Mouse (Mus musculus): ENCODE results near the gene Iqsec2. TPM values are rescaled to one million over a fixed set of nuclear protein-coding genes. Genes with fewer than 3 reads are reported as not detected.

Iqsec2 gene
- polyA plus RNA-seq, 1 experiment from 2014 or later, result 7.3 TPM

DNA sequence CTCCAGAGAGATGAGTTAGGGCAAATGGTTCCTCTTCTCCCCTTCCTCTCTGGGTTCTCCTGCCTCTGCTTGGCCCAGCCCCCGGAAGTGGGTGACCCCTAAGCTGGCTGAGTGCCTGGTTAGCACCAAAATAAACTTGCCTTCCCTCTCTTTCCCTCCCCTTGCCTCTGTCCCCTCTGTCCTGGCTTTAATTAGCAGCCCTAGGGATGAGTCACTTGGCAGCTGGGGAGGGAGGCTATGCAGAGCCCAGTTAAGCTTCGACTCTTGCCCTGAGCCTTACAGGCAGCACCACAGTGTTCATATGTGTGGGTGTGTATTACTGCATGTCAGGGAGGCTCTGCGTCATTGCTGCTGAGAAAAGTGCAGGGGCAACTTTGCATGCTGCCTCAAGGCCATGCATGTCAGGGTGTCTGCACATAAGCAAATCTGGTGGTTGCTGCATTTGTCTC is 28.4 kb downstream of the Iqsec2 start:
- H3K9me3 ChIP-seq (ENCODE audit: control insufficient read depth), result no peaks in the 10 kb centered on the region
- no peak overlapping the region for H3K9ac ChIP-seq (ENCODE audit: low read depth, low read length)
- no peak for TF ChIP-seq CTCF (IDR thresholded peaks at IDR 0.05; ENCODE audit: low read depth)
- 32% methylated on average over 3 of the region's 3 CpGs for WGBS
- no peak for ATAC-seq
- no peaks in the 10 kb centered on the region for H3K4me1 ChIP-seq (replicated peaks; ENCODE audit: control insufficient read depth, insufficient read depth, low read length)
- no peak overlapping the region for H3K4me2 ChIP-seq (replicated peaks; ENCODE audit: low read depth)
- H3K27ac ChIP-seq (ENCODE audit: low read depth, low read length), result no peak overlapping the region
- H3K36me3 ChIP-seq (ENCODE audit: control insufficient read depth, insufficient read depth), result no peaks in the 10 kb centered on the region
- H3K4me3 ChIP-seq (ENCODE audit: low read depth, low read length), result no peak overlapping the region
- no peaks in the 10 kb centered on the region; the same call in 1 of the 2 replicates for H3K27me3 ChIP-seq (replicated peaks; ENCODE audit: control insufficient read depth, insufficient read depth, low read length)

DNA sequence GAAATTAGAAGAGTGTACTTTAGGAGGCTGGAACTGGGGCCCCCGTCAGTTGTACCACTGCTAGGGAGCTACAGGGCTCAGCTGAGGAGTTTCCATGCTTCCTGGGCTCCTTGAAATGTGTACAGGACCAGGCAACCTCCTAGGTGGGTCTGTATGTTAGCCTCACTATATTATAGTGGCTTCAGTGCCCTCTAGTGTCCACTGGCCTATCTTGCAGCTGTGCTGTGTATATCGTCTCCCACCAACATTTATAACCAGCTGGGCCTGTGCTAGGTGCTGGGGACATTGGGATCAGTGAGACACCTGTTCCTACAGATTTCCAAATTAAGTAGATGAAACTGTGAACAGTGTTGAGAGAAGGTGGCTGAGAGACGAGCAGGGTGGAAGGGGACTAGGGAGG is 31.2 kb downstream of the Iqsec2 start:
- TF ChIP-seq CTCF (IDR thresholded peaks at IDR 0.05; ENCODE audit: low read depth), result peak; percentile 73
- Histone ChIP-seq H3K9ac (ENCODE audit: low read depth, low read length) (no peak overlapping the region), H3K4me3 (ENCODE audit: low read depth, low read length) (no peak overlapping the region), H3K27me3 (replicated peaks; ENCODE audit: control insufficient read depth, insufficient read depth, low read length) (no peaks in the 10 kb centered on the region), H3K36me3 (ENCODE audit: control insufficient read depth, insufficient read depth) (no peaks in the 10 kb centered on the region), H3K4me2 (replicated peaks; ENCODE audit: low read depth) (no peak overlapping the region), H3K9me3 (ENCODE audit: control insufficient read depth) (no peaks in the 10 kb centered on the region), H3K4me1 (replicated peaks; ENCODE audit: control insufficient read depth, insufficient read depth, low read length) (0 out of 2 replicates have a peak, but pooled peaks cover 4% of the 10 kb centered on the region), H3K27ac (ENCODE audit: low read depth, low read length) (no peak overlapping the region)
- peak; percentile 45; the same call in 1 of the 2 replicates for ATAC-seq
- 30% methylated on average over 3 of the region's 3 CpGs for WGBS

DNA sequence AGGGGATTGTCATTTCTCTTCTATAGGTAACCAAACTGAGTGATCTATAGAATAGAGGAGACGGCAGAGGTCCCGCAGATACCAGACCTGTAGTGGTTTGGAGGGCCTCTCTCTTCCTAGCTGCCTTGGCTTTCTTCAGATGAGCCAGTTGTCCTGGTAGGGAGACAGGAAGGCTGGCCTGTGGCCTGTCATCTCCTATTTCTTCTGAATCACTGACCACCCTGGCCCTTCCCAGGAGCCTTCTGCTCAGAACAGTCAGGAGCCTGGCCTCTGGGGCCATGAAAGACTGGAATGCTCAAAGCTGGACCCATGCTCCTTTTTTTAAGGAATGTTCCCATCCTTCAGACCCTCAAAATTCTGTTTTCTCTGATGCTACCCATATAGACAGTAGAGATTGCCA is 33.8 kb downstream of the Iqsec2 start:
- no peak for ATAC-seq
- no peak for TF ChIP-seq CTCF (IDR thresholded peaks at IDR 0.05; ENCODE audit: low read depth)
- H3K27ac ChIP-seq (ENCODE audit: low read depth, low read length), result no peak overlapping the region
- 100% methylated on average over 2 of the region's 2 CpGs for WGBS
- H3K36me3 ChIP-seq (ENCODE audit: control insufficient read depth, insufficient read depth), result no peaks in the 10 kb centered on the region
- no peak overlapping the region for H3K9ac ChIP-seq (ENCODE audit: low read depth, low read length)
- no peaks in the 10 kb centered on the region for H3K9me3 ChIP-seq (ENCODE audit: control insufficient read depth)
- H3K4me1 ChIP-seq (replicated peaks; ENCODE audit: control insufficient read depth, insufficient read depth, low read length), result 0 out of 2 replicates have a peak, but pooled peaks cover 4% of the 10 kb centered on the region
- no peak overlapping the region for H3K4me2 ChIP-seq (replicated peaks; ENCODE audit: low read depth)
- no peaks in the 10 kb centered on the region for H3K27me3 ChIP-seq (replicated peaks; ENCODE audit: control insufficient read depth, insufficient read depth, low read length)
- no peak overlapping the region for H3K4me3 ChIP-seq (ENCODE audit: low read depth, low read length)

DNA sequence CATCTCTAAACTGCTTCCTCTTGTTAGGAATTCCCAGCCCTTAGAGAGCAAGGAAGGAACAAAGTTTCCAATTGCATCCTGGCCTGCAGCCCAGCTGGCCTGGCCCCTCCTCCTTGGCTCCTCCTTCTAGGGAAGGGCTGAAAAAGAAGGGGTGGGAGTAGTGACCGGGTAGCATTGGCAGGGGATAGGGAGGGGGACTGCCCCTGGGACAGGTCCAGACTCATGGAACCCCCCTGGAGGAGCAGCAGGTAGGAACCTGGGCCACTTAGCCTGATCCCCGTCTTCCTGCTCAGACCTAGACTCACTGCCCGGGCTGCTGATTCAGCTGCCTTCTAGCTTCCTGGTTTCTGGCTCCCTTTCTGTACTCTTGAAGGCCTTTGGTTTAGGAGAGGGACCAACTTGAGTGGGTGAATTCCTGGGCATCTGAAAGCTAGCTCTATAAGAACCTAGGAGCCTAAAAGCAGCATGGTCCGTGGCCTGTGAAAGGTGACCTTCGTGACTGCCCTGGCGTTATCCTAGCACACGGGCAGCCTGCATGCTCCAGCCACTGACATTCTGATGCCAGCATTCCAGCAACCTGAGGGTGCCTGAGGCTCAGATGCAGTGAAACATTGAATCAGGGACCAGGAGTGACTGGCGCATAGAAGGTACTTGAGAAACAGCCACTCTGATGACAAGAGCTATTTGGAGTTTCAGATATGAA is 34.9 kb downstream of the Iqsec2 start:
- peak overlapping the region; percentile 38; the same call in 1 of the 2 replicates for H3K9ac ChIP-seq (ENCODE audit: low read depth, low read length)
- H3K27me3 ChIP-seq (replicated peaks; ENCODE audit: control insufficient read depth, insufficient read depth, low read length), result no peaks in the 10 kb centered on the region
- no peak for TF ChIP-seq CTCF (IDR thresholded peaks at IDR 0.05; ENCODE audit: low read depth)
- H3K4me2 ChIP-seq (replicated peaks; ENCODE audit: low read depth), result peak overlapping the region; percentile 57
- no peaks in the 10 kb centered on the region for H3K9me3 ChIP-seq (ENCODE audit: control insufficient read depth)
- 0 out of 2 replicates have a peak, but pooled peaks cover 4% of the 10 kb centered on the region for H3K4me1 ChIP-seq (replicated peaks; ENCODE audit: control insufficient read depth, insufficient read depth, low read length)
- 43% methylated on average over 8 of the region's 8 CpGs for WGBS
- no peaks in the 10 kb centered on the region for H3K36me3 ChIP-seq (ENCODE audit: control insufficient read depth, insufficient read depth)
- H3K4me3 ChIP-seq (ENCODE audit: low read depth, low read length), result peak overlapping the region; percentile 39
- peak; percentile 69 for ATAC-seq
- peak overlapping the region; percentile 54; the same call in 1 of the 2 replicates for H3K27ac ChIP-seq (ENCODE audit: low read depth, low read length)

DNA sequence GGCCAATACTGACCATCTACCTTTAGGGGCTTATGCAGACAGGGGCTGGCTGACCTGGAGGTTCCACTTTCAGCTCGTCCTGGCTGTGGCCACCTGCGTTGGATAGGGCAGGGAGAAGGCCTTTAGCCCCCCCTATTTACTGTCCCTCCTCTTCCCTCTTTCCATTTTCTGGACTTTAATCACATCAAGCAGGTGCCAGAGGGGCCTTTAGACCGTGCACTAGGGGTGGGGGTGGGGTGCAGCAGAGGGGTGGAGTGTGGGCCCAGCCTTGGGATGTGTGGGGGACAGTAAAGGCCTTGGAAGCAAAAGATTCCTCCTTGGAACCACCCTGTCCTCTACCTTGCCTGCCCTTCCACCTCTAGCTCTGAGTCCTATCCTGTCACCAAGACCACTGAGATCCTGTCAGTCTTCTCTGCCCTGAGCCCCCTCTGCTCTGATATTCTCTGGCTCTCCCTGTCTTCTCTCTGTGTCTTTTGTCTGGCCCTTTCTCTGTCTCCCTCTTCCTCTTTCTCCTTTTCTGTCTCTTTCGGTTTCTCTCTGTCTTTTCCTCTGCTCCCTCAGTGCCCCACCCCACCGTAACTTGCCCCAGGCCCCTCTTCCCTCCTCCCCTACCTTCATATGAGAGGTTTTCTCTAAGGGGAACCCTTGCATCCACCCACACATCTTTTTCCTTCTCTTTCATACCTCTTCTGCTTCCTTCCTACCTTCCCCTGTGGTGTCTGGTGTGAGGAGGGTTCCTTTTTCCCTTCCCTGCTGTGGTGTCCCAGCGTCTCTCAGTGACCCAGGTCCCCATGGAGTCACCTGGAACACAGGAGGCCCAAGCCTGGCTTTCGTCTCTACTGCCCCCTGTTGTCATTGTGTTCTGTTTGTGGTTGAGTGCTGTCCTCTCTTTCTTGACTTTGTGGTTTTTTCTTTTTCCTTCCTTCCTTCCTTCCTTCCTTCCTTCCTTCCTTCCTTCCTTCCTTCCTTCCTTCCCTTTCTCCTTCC is 35.9 kb downstream of the Iqsec2 start:
- peak; percentile 45 for TF ChIP-seq CTCF (IDR thresholded peaks at IDR 0.05; ENCODE audit: low read depth)
- peak; percentile 58 for ATAC-seq
- 0 out of 2 replicates have a peak, but pooled peaks cover 4% of the 10 kb centered on the region for H3K4me1 ChIP-seq (replicated peaks; ENCODE audit: control insufficient read depth, insufficient read depth, low read length)
- 0 out of 2 replicates have a peak overlapping the region, but pooled peaks have one; percentile 39 for H3K4me3 ChIP-seq (ENCODE audit: low read depth, low read length)
- no peak overlapping the region for H3K9ac ChIP-seq (ENCODE audit: low read depth, low read length)
- H3K27me3 ChIP-seq (replicated peaks; ENCODE audit: control insufficient read depth, insufficient read depth, low read length), result no peaks in the 10 kb centered on the region
- peak overlapping the region; percentile 57 for H3K4me2 ChIP-seq (replicated peaks; ENCODE audit: low read depth)
- no peaks in the 10 kb centered on the region for H3K36me3 ChIP-seq (ENCODE audit: control insufficient read depth, insufficient read depth)
- no peak overlapping the region for H3K27ac ChIP-seq (ENCODE audit: low read depth, low read length)
- no peaks in the 10 kb centered on the region for H3K9me3 ChIP-seq (ENCODE audit: control insufficient read depth)
- WGBS, result 49% methylated on average over 7 of the region's 7 CpGs

DNA sequence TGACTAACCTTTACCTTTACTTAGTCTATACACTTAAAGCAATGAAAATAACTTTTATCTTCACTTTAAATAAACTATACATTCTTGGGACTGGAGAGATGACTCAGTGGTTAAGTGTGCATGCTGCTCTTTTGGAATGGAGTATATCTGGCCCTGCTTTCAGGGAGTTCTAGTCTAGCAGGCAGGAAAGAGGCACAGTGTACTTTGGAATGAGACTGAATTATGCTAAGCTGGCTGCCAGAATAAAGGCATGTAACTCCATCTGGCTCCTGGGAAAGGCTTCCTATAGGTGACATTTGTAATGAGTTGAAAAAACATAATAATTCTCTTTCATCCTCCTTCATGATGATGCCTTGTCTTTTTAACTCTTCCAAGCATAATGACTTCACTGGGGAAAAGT is 43.1 kb downstream of the Iqsec2 start:
- Histone ChIP-seq H3K4me2 (replicated peaks; ENCODE audit: low read depth) (no peak overlapping the region), H3K9me3 (ENCODE audit: control insufficient read depth) (no peaks in the 10 kb centered on the region), H3K36me3 (ENCODE audit: control insufficient read depth, insufficient read depth) (no peaks in the 10 kb centered on the region), H3K27me3 (replicated peaks; ENCODE audit: control insufficient read depth, insufficient read depth, low read length) (no peaks in the 10 kb centered on the region), H3K4me1 (replicated peaks; ENCODE audit: control insufficient read depth, insufficient read depth, low read length) (no peaks in the 10 kb centered on the region), H3K4me3 (ENCODE audit: low read depth, low read length) (no peak overlapping the region), H3K27ac (ENCODE audit: low read depth, low read length) (no peak overlapping the region), H3K9ac (ENCODE audit: low read depth, low read length) (no peak overlapping the region)
- TF ChIP-seq CTCF (IDR thresholded peaks at IDR 0.05; ENCODE audit: low read depth), result no peak
- ATAC-seq, result no peak

Data from intestine, postnatal 0 days (tissue).